Mouse (Mus musculus) G1E (cell line): ENCODE measurements at regions not wholly inside any gene's neighbourhood (a gene's known extent, or its start where the extent isn't known, plus 50 kb on each side); places are given as distances from the start of the nearest gene placed in this dataset.
"Not testable (repeated sequence)": the region's sequence is repeated elsewhere in the genome, so short reads cannot be mapped to it uniquely, and the experiment has no call there.

Experiments used
- CTCF ChIP-seq: IDR thresholded peaks from 2 replicates; pipeline ENCODE4 v1.5.1; 2012; ENCODE audit warnings: low read depth, low read length, inconsistent platforms, mixed read lengths
- GATA1 ChIP-seq: IDR thresholded peaks from 2 replicates; pipeline ENCODE4 v1.6.1; 2012; ENCODE audit warnings: borderline replicate concordance, low read length, inconsistent platforms, mixed read lengths
- GATA2 ChIP-seq: IDR thresholded peaks from 2 replicates; pipeline ENCODE4 v1.6.1; 2012; ENCODE audit warnings: low read depth, low read length, inconsistent platforms, borderline replicate concordance
- POLR2AphosphoS5 ChIP-seq: IDR thresholded peaks from 2 replicates; pipeline ENCODE4 v1.6.1; 2012; ENCODE audit warnings: low read depth, low read length, inconsistent platforms; ENCODE audit not compliant: insufficient replicate concordance
- TAL1 ChIP-seq: conservative IDR thresholded peaks from 2 replicates; pipeline ENCODE4 v1.6.1; 2012; ENCODE audit warnings: low read depth, low read length, inconsistent platforms, mixed read lengths

- TF ChIP-seq CTCF, GATA1, TAL1, POLR2AphosphoS5, GATA2: not testable (repeated sequence)
These were observed 307.4 kb upstream of the Dab2 start for GRCm38 (mm10) chr15:5992146-5992545.
